Comparison of ENCODE assay signal across 29 mouse cellular contexts in the genomic region with DNA sequence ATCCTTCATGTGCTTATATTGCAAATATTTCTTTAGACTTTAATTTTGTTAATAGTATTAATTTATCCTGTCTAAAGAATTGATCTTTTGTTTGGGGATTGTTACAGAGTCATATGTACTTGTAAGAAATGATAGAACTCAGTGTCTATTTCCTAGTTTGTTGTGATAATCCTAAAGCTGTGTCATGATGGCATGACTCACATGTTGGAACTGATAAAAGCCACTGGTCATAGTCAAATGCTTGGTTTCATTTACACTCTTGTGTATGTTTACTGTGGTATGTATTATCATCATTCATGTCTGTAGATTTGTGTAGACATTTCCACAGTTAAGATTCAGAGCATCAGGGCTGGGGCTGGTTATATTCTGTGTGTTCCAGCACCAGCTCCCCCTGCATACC. TPM values are rescaled to one million over a fixed set of nuclear protein-coding genes. Genes with fewer than 3 reads are reported as not detected.
DNase-seq lines count a peak whose midpoint lies in the region; ATAC-seq and TF ChIP-seq lines count a peak whose summit lies in the region.
"Had no signal": no experiment of that assay in that cellular context is flagged by ENCODE, and none has a peak within 500 bp of the region (broad histone marks: within the 10 kb centered on the region; RNA-seq: fewer than 3 reads in every experiment).

No protein-coding gene starts in this region.

- no peak for TF ChIP-seq CTCF in gastrocnemius, adult 2 months (IDR thresholded peaks at IDR 0.05)
- TF ChIP-seq CTCF in CH12.LX (conservative IDR thresholded peaks at IDR 0.05 in 1 of 2, IDR thresholded peaks at IDR 0.05 in 1 of 2; ENCODE audit: low read depth in 2 of 2, low read length in 2 of 2) = no peak

- TF ChIP-seq EP300 in CH12.LX (IDR thresholded peaks at IDR 0.05; ENCODE audit: low read length) = no peak

- no peak for TF ChIP-seq POLR2A in CH12.LX (IDR thresholded peaks at IDR 0.05; ENCODE audit: low read depth, low read length)

- peaks cover 0 to 13% of the 10 kb centered on the region in 2 experiments for H3K36me3 ChIP-seq in CH12.LX (replicated peaks in 1 of 2; ENCODE audit: control insufficient read depth in 1 of 2, insufficient read depth in 1 of 2, low read length in 1 of 2)
- H3K36me3 ChIP-seq in liver, embryonic 15.5 days (replicated peaks) = no peaks in the 10 kb centered on the region
- H3K36me3 ChIP-seq in embryonic facial prominence, embryonic 10.5 days (replicated peaks) = no peaks in the 10 kb centered on the region
- H3K36me3 ChIP-seq: midbrain, embryonic 13.5 days; stomach, embryonic 15.5 days had no signal

- H3K4me3 ChIP-seq in gastrocnemius, adult 2 months = no peak overlapping the region
- no peak overlapping the region for H3K4me3 ChIP-seq in CH12.LX (replicated peaks in 1 of 3; ENCODE audit: low read depth in 2 of 3, low read length in 2 of 3, poor library complexity in 1 of 3)
- H3K4me3 ChIP-seq in liver, embryonic 15.5 days (replicated peaks) = peak overlapping the region; percentile 34
- no peak overlapping the region for H3K4me3 ChIP-seq in embryonic facial prominence, embryonic 10.5 days
- H3K4me3 ChIP-seq: midbrain, embryonic 13.5 days; myocyte; stomach, embryonic 15.5 days had no signal

- in situ Hi-C loops in CH12.LX (cut with MboI; ENCODE audit: low pct_ligation_motif_present, low pct_unique_long_range_greater_than_20kb, low sequenced_read_pairs) = no loop called here

- H3K27me3 ChIP-seq in CH12.LX (replicated peaks) = no peaks in the 10 kb centered on the region
- H3K27me3 ChIP-seq in liver, embryonic 15.5 days = no peaks in the 10 kb centered on the region
- H3K27me3 ChIP-seq in embryonic facial prominence, embryonic 10.5 days (replicated peaks; ENCODE audit: low read depth, poor library complexity, severe bottlenecking) = no peaks in the 10 kb centered on the region
- H3K27me3 ChIP-seq: midbrain, embryonic 13.5 days; stomach, embryonic 15.5 days had no signal

- no peak overlapping the region for H3K9ac ChIP-seq in CH12.LX (ENCODE audit: insufficient read depth, low read depth)
- H3K9ac ChIP-seq in liver, embryonic 15.5 days = 0 out of 2 replicates have a peak overlapping the region, but pooled peaks have one; percentile 9
- H3K9ac ChIP-seq: midbrain, embryonic 13.5 days; stomach, embryonic 15.5 days had no signal

- peaks cover 12 to 58% of the 10 kb centered on the region in 2 experiments for H3K4me1 ChIP-seq in CH12.LX (ENCODE audit: control insufficient read depth in 1 of 2, insufficient read depth in 2 of 2)
- peaks cover 72% of the 10 kb centered on the region for H3K4me1 ChIP-seq in liver, embryonic 15.5 days (replicated peaks)
- H3K4me1 ChIP-seq in embryonic facial prominence, embryonic 10.5 days = no peaks in the 10 kb centered on the region
- H3K4me1 ChIP-seq: midbrain, embryonic 13.5 days; stomach, embryonic 15.5 days had no signal

- dilution Hi-C loops in CH12.LX (cut with MboI; ENCODE audit: extremely low pct_ligation_motif_present, extremely low pct_unique_long_range_greater_than_20kb, low sequenced_read_pairs) = no loop called here

- no peaks in the 10 kb centered on the region for H3K9me3 ChIP-seq in CH12.LX (replicated peaks; ENCODE audit: low read length)
- no peaks in the 10 kb centered on the region for H3K9me3 ChIP-seq in liver, embryonic 15.5 days (replicated peaks)
- H3K9me3 ChIP-seq in embryonic facial prominence, embryonic 10.5 days = no peaks in the 10 kb centered on the region
- H3K9me3 ChIP-seq: midbrain, embryonic 13.5 days; stomach, embryonic 15.5 days had no signal

- H3K79me2 ChIP-seq in CH12.LX (replicated peaks; ENCODE audit: control insufficient read depth, extremely low read depth, insufficient read depth, poor library complexity, severe bottlenecking) = peaks cover 62% of the 10 kb centered on the region

- DNase-seq in gastrocnemius, adult 2 months = no peak
- DNase-seq in gastrocnemius, adult 8-10 months (ENCODE audit: low spot score in 2 of 2) = no peak
- peak; percentile 23 for DNase-seq in CH12.LX (ENCODE audit: extremely low read depth)
- DNase-seq in c-Kit-positive CD71-positive TER-119-positive erythroid progenitor cells, embryonic 14.5 days (ENCODE audit: low spot score) = peak; percentile 56
- DNase-seq in left cerebral cortex, adult 9 months (ENCODE audit: low spot score in 2 of 2) = no peak
- DNase-seq in embryonic facial prominence, embryonic 10.5 days (ENCODE audit: low spot score) = no peak
- no peak for DNase-seq in gastrocnemius, postnatal 4 days (ENCODE audit: low spot score in 2 of 2)
- DNase-seq: adrenal gland, adult 8-10 months; cerebellum, adult 18-20 months; thymus, adult 18-20 months had no signal

- H3K4me2 ChIP-seq in CH12.LX (ENCODE audit: insufficient read depth, low read depth, poor library complexity, severe bottlenecking) = peak overlapping the region; percentile 38; the same call in 1 of the 2 replicates
- H3K4me2 ChIP-seq in liver, embryonic 15.5 days = peak overlapping the region; percentile 65
- H3K4me2 ChIP-seq: midbrain, embryonic 13.5 days; stomach, embryonic 15.5 days had no signal

- intact Hi-C loops in gastrocnemius, adult 2 months (cut with DNase I) = no loop called here

- peak overlapping the region; percentile 32; the same call in 1 of the 2 replicates for H3K27ac ChIP-seq in gastrocnemius, adult 2 months
- H3K27ac ChIP-seq in CH12.LX (ENCODE audit: insufficient read depth, low read depth) = no peak overlapping the region
- H3K27ac ChIP-seq in liver, embryonic 15.5 days (replicated peaks) = peak overlapping the region; percentile 95
- no peak overlapping the region for H3K27ac ChIP-seq in embryonic facial prominence, embryonic 10.5 days (replicated peaks)
- H3K27ac ChIP-seq: midbrain, embryonic 13.5 days; stomach, embryonic 15.5 days had no signal

- ATAC-seq in liver, embryonic 15.5 days (ENCODE audit: insufficient read depth) = peak; percentile 40
- ATAC-seq: forebrain, embryonic 16.5 days; intestine, embryonic 16.5 days; midbrain, embryonic 13.5 days had no signal

- no peak for TF ChIP-seq RAD21 in CH12.LX (IDR thresholded peaks at IDR 0.05; ENCODE audit: low read depth, low read length)

TF ChIP-seq in CH12.LX, 34 proteins besides CTCF, POLR2A, EP300 and RAD21:
- TF ChIP-seq TBP (conservative IDR thresholded peaks at IDR 0.05; ENCODE audit: low read depth, low read length) (0 out of 2 replicates have a peak, but pooled peaks have one; percentile 4), MEF2A (IDR thresholded peaks at IDR 0.05; ENCODE audit: borderline replicate concordance, low read depth, low read length) (no peak), MAX (IDR thresholded peaks at IDR 0.05; ENCODE audit: low read length) (no peak)

RNA-seq across cellular contexts. Expression of gene Eif5b, which starts 14.7 kb away (rescaled TPM):
- 10 to 100 TPM; 42.9 to 44.5 TPM for total RNA-seq in gastrocnemius, adult 2 months (2021)
- 10 to 100 TPM; 53.3 to 62.9 (median 54.8) TPM for total RNA-seq in gastrocnemius, adult 8-10 months (2022)
- total RNA-seq in CH12.LX (2012; rRNA removed) = 20.1 and 22.2 TPM in 2 replicates
- 23.5 and 29.8 TPM in 2 replicates for total RNA-seq in CH12.LX (2014; rRNA removed)
- 99.5 and 101 TPM in 2 replicates for polyA plus RNA-seq in CH12.LX (2012; ENCODE audit: insufficient read length, low read depth)
- 12.7 and 14.2 TPM in 2 replicates for polyA plus RNA-seq in liver, embryonic 15.5 days (2015; fragmentation: Nextera tagmentation; extraction: Ambion mirVana)
- 29.0 and 30.6 TPM in 2 replicates for polyA plus RNA-seq in embryonic facial prominence, embryonic 10.5 days (2016; fragmentation: Nextera tagmentation; extraction: Ambion mirVana)
- 10 to 100 TPM; 36.4 to 37.3 TPM for total RNA-seq in gastrocnemius, postnatal 4 days (2021)

RNA-seq across cellular contexts. Expression of gene Txndc9, which starts 14.8 kb away (rescaled TPM):
- 10 to 100 TPM; 34.1 to 34.2 TPM for total RNA-seq in gastrocnemius, adult 2 months (2021)
- 10 to 100 TPM; 30.9 to 38.3 (median 35.5) TPM for total RNA-seq in gastrocnemius, adult 8-10 months (2022)
- 44.1 and 56.7 TPM in 2 replicates for total RNA-seq in CH12.LX (2012; rRNA removed)
- 82.1 and 90.8 TPM in 2 replicates for total RNA-seq in CH12.LX (2014; rRNA removed)
- 99.5 and 108 TPM in 2 replicates for polyA plus RNA-seq in CH12.LX (2012; ENCODE audit: insufficient read length, low read depth)
- 58.6 and 60.3 TPM in 2 replicates for polyA plus RNA-seq in liver, embryonic 15.5 days (2015; fragmentation: Nextera tagmentation; extraction: Ambion mirVana)
- polyA plus RNA-seq in embryonic facial prominence, embryonic 10.5 days (2016; fragmentation: Nextera tagmentation; extraction: Ambion mirVana) = 144 and 150 TPM in 2 replicates
- 10 to 100 TPM; 60.7 to 61.4 TPM for total RNA-seq in gastrocnemius, postnatal 4 days (2021)

RNA-seq across cellular contexts. Expression of gene Lyg1, which starts 55.0 kb away (rescaled TPM):
- not detected for total RNA-seq in gastrocnemius, adult 2 months (2021)
- total RNA-seq in gastrocnemius, adult 8-10 months (2022) = not detected
- total RNA-seq in CH12.LX (2012; rRNA removed) = not detected in 2 replicates
- total RNA-seq in CH12.LX (2014; rRNA removed) = not detected in 2 replicates
- not detected in 2 replicates for polyA plus RNA-seq in CH12.LX (2012; ENCODE audit: insufficient read length, low read depth)
- not detected in 2 replicates for polyA plus RNA-seq in liver, embryonic 15.5 days (2015; fragmentation: Nextera tagmentation; extraction: Ambion mirVana)
- polyA plus RNA-seq in embryonic facial prominence, embryonic 10.5 days (2016; fragmentation: Nextera tagmentation; extraction: Ambion mirVana) = not detected in 2 replicates
- not detected for total RNA-seq in gastrocnemius, postnatal 4 days (2021)
- total RNA-seq: adrenal gland, adult 8-10 months; hematopoietic stem cell, adult 5-6 weeks; layer of hippocampus, postnatal 25 days; left cerebral cortex, postnatal 14 days had no signal
- polyA plus RNA-seq: brain, embryonic 14.5 days; embryonic facial prominence, embryonic 11.5 days; forebrain, embryonic 16.5 days; heart, embryonic 16.5 days; hindbrain, embryonic 16.5 days; intestine, embryonic 16.5 days; kidney, embryonic 14.5 days; large intestine, adult 2 months; limb, embryonic 14.5 days; lung, embryonic 16.5 days; midbrain, embryonic 13.5 days; myocyte; neural tube, embryonic 14.5 days; spleen, adult 2 months; stomach, embryonic 15.5 days had no signal

Comparison
In these comparisons a context has a peak if more than half of its experiments do, and no peak if none do; other contexts are left out.
1. DNase-seq: peak in CH12.LX (single experiment) and c-Kit-positive CD71-positive TER-119-positive erythroid progenitor cells, embryonic 14.5 days (single experiment); none in gastrocnemius, adult 2 months (single experiment), gastrocnemius, adult 8-10 months (0 of 2), left cerebral cortex, adult 9 months (0 of 2), embryonic facial prominence, embryonic 10.5 days (single experiment) and gastrocnemius, postnatal 4 days (0 of 2).
2. H3K27ac ChIP-seq: peak in gastrocnemius, adult 2 months (single experiment) and liver, embryonic 15.5 days (single experiment); none in CH12.LX (single experiment) and embryonic facial prominence, embryonic 10.5 days (single experiment).